Mouse (Mus musculus) E14TG2a.4 (cell line): ENCODE measurements around the gene Hpd.

ENCODE experiments used
- CTCF ChIP-seq: conservative IDR thresholded peaks from 2 replicates; pipeline ENCODE4 v1.5.1; 2014; ENCODE audit warnings: low read length
- NANOG ChIP-seq: IDR thresholded peaks from 2 replicates; pipeline ENCODE4 v1.6.1; 2014; ENCODE audit warnings: borderline replicate concordance, low read length, mixed read lengths

GRCm38 (mm10) chr5:123198523-123198922 is 16.0 kb upstream of the Hpd start:
- no peak for TF ChIP-seq CTCF
- TF ChIP-seq NANOG, result no peak
